Mouse (Mus musculus): Measurements from ENCODE around the gene Gh. TPM values are rescaled to one million over a fixed set of nuclear protein-coding genes. Genes with fewer than 3 reads are reported as not detected.
"Not testable (repeated sequence)": the region's sequence is repeated elsewhere in the genome, so short reads cannot be mapped to it uniquely, and the experiment has no call there.

Gene Gh
- not detected in 2 replicates for polyA plus RNA-seq (2012; ENCODE audit: insufficient read depth, insufficient read length, missing spikeins)

DNA sequence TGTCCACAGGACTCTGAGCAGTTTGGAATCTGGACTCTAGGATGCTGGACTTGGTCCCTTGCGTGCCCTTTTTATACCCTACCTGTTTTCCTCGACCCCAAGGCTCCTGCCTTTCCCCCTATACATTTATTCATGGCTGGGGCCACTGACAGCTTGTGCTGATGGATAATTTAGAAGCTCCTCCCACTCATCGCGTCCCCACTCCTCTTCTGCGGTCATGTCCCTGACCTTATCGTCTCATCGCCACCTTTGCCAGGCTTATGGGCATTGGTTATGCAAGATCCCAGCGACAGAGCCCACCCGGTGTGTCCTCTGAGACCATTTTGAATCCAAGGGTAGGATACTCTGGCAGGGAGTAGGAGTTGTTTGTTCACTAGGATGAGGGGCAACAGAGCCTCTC lies at the start of gene Gh:
Gene Gh, minus strand, starts transcription at position 101 of the 400 bp plus-strand sequence.
- Histone ChIP-seq H3K4me3 (ENCODE audit: insufficient read depth, low read length) (no peak within 1 kb of the TSS), H3K27ac (ENCODE audit: insufficient read depth, low read depth, low read length) (no peak within 1 kb of the TSS), H3K4me1 (ENCODE audit: control insufficient read depth, insufficient read depth, low read length) (peaks cover 18% of the 10 kb centered on the region)
- TF ChIP-seq CTCF (IDR thresholded peaks at IDR 0.05; ENCODE audit: low read depth, low read length) (no peak), POLR2A (IDR thresholded peaks at IDR 0.05; ENCODE audit: borderline replicate concordance, low read depth, low read length) (no peak)

DNA sequence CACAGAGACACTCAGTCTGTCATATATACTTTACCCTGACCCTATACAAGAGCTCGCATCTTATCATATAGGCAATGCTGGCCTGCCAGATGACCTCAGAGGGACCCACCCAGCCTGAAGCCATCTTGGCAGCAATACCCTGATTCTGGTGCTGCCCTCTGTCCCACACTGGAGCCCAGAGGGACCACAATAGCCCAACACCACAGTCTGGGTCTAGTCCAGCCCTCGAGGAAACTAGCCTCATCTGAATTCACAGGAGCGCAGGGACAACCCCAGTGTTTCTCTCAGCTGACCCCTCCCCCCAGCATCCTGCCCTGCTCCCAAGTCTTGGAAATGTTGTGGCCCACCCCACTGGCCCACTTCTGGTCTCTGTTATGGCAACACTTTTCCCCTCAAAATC lies 49.6 kb upstream of the Gh start:
- TF ChIP-seq CTCF (IDR thresholded peaks at IDR 0.05; ENCODE audit: low read depth, low read length) (no peak), POLR2A (IDR thresholded peaks at IDR 0.05; ENCODE audit: borderline replicate concordance, low read depth, low read length) (no peak)
- Histone ChIP-seq H3K4me1 (ENCODE audit: control insufficient read depth, insufficient read depth, low read length) (peaks cover 24% of the 10 kb centered on the region), H3K27ac (ENCODE audit: insufficient read depth, low read depth, low read length) (no peak overlapping the region), H3K4me3 (ENCODE audit: insufficient read depth, low read length) (no peak overlapping the region)

DNA sequence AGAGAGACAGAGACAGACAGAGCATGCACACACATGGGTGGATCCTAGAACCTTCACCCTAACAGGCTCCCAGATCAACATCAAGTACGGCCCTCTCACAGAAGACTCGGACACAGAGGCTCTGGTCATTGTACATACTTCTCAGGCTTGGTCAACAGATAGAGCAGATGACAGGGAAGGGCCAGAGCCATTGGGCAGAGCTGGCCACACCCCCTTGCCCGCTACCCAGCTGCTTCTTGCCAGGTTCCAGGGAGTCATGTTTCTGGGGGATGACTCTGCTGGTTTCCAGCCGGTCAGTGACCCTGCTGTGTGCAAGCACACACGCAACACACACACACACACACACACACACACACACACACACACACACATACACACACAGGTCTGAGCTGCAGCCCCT lies 49.2 kb upstream of the Gh start:
- no peak overlapping the region for H3K27ac ChIP-seq (ENCODE audit: insufficient read depth, low read depth, low read length)
- H3K4me3 ChIP-seq (ENCODE audit: insufficient read depth, low read length): no peak overlapping the region
- peaks cover 22% of the 10 kb centered on the region for H3K4me1 ChIP-seq (ENCODE audit: control insufficient read depth, insufficient read depth, low read length)
- no peak for TF ChIP-seq POLR2A (IDR thresholded peaks at IDR 0.05; ENCODE audit: borderline replicate concordance, low read depth, low read length)
- TF ChIP-seq CTCF (IDR thresholded peaks at IDR 0.05; ENCODE audit: low read depth, low read length): no peak

DNA sequence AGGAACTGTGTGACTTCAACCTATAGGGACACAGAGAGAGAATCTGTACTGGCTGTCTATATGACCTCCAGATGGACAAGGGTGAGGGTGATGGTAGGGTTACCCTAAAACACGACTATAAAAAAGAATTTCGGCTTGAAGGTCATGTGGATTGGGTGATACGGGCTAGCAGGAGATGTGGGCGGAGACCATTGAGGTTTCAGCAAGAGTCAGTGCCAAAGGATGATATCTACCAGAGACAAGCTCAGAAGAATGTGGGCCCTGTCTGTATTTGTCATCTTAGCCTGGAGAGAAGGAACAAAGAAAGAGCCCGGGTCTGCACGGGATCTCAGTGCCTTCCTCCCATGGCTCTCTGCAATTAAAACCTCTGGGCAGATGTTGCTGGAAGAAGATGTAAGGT lies 48.1 kb upstream of the Gh start:
- peaks cover 12% of the 10 kb centered on the region for H3K4me1 ChIP-seq (ENCODE audit: control insufficient read depth, insufficient read depth, low read length)
- no peak overlapping the region for H3K4me3 ChIP-seq (ENCODE audit: insufficient read depth, low read length)
- H3K27ac ChIP-seq (ENCODE audit: insufficient read depth, low read depth, low read length): no peak overlapping the region
- TF ChIP-seq POLR2A (IDR thresholded peaks at IDR 0.05; ENCODE audit: borderline replicate concordance, low read depth, low read length) (no peak), CTCF (IDR thresholded peaks at IDR 0.05; ENCODE audit: low read depth, low read length) (no peak)

DNA sequence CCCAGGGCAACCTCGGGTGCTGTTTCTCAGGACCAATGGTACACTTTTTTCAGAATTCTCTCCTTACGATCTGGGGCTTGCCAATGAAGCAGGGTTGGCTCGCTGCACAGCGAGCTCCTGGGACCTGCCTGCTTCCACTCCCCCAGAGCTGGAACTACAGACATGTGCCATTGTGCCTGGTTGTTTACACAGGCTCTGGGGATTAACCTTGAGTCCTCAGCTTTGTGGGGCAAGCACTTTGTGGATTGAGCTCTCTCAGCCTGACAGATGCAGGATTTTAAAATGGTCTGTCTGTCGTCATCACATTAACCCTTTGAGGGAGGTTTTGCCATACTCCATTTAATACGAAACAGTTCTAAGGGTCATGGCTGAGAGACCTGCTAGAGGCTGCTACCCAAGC lies 43.2 kb upstream of the Gh start:
- Histone ChIP-seq H3K27ac (ENCODE audit: insufficient read depth, low read depth, low read length) (no peak overlapping the region), H3K4me3 (ENCODE audit: insufficient read depth, low read length) (no peak overlapping the region), H3K4me1 (ENCODE audit: control insufficient read depth, insufficient read depth, low read length) (no peaks in the 10 kb centered on the region)
- no peak for TF ChIP-seq CTCF (IDR thresholded peaks at IDR 0.05; ENCODE audit: low read depth, low read length)
- no peak for TF ChIP-seq POLR2A (IDR thresholded peaks at IDR 0.05; ENCODE audit: borderline replicate concordance, low read depth, low read length)

DNA sequence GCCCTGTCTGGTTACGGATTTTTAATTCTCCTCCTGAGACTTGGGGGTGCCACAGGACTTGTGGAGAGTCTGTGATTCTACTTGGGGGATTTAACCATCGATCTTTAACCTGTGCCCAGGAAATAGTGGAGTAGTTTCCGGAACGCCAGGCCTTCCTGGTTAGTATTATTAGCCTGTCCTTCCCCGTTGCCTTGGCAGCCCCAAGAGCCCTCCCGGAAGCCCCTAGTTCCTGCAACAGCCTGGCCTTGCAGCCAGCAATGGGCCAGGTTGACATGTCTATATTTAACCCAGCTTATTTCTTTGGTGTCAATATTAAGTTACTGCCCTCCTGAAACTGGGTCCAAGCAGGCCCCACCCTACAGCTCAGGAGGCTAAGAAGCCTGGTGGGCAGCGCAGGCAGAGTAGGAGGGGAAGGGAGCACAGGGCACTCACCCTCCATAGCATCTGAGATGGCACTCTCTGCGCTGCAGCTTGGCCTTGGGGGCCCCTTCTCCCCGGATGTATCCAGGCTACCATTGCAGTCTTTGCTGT lies 39.4 kb upstream of the Gh start:
- no peaks in the 10 kb centered on the region for H3K4me1 ChIP-seq (ENCODE audit: control insufficient read depth, insufficient read depth, low read length)
- H3K4me3 ChIP-seq (ENCODE audit: insufficient read depth, low read length): no peak overlapping the region
- H3K27ac ChIP-seq (ENCODE audit: insufficient read depth, low read depth, low read length): no peak overlapping the region
- TF ChIP-seq CTCF (IDR thresholded peaks at IDR 0.05; ENCODE audit: low read depth, low read length) (no peak), POLR2A (IDR thresholded peaks at IDR 0.05; ENCODE audit: borderline replicate concordance, low read depth, low read length) (no peak)

DNA sequence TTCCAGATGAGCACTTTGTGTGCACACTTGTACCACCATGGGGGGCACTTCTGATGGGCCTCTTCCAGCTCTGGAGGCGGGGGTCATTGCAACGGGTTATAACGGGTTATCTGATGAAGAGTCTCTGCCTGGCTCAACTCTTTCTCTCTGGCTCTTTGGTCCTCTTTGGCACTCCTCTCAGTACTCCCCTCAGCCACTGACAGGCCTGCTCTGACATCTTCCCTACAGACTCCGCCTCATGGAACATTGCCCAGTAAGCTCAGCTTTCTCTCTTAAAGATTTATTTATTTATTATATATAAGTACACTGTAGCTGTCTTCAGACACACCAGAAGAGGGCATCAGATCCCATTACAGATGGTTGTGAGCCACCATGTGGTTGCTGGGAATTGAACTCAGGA lies 37.7 kb upstream of the Gh start:
- not testable (repeated sequence) for H3K4me3 ChIP-seq (ENCODE audit: insufficient read depth, low read length); H3K27ac ChIP-seq (ENCODE audit: insufficient read depth, low read depth, low read length); H3K4me1 ChIP-seq (ENCODE audit: control insufficient read depth, insufficient read depth, low read length)

DNA sequence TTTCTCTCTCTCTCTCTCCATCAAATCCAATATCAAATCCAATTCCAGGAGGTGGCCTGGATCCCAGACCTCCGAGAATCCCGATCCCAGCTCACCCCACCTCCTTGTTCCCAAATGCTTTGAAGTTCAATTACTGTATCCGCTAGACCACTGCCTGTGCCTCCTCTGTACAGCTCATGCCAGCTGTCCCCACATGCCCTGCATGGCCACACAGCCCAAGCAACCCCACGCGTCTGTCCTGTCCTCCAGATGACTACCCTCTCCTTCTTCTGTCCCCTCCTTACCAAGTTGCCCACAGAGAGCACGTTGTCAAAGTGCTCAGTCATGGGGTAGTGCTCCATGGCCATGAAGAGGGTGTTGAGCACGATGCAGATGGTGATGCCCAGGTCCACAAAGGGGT lies 37.2 kb upstream of the Gh start:
- Histone ChIP-seq H3K27ac (ENCODE audit: insufficient read depth, low read depth, low read length) (no peak overlapping the region), H3K4me3 (ENCODE audit: insufficient read depth, low read length) (no peak overlapping the region), H3K4me1 (ENCODE audit: control insufficient read depth, insufficient read depth, low read length) (no peaks in the 10 kb centered on the region)
- no peak for TF ChIP-seq POLR2A (IDR thresholded peaks at IDR 0.05; ENCODE audit: borderline replicate concordance, low read depth, low read length)
- TF ChIP-seq CTCF (IDR thresholded peaks at IDR 0.05; ENCODE audit: low read depth, low read length): no peak

DNA sequence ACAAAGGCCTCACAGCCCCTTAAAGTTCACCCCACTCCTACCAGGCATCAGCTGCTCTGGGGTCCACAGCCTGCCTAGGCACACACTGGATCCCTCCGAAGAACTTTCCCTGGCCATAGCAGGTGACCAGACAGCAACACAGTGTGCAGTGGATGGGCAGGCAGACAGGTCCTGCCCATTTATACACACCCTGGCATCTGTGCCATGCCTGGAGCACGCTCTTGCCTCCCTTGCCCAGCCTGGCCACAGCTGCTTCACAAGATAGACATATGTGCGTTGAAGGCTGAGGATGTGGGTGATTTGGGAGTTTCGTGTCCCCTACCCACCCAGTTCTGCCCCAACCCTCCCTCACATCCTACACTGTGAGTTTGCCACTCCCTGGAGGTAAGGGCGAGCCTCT lies 36.4 kb upstream of the Gh start:
- Histone ChIP-seq H3K27ac (ENCODE audit: insufficient read depth, low read depth, low read length) (no peak overlapping the region), H3K4me3 (ENCODE audit: insufficient read depth, low read length) (no peak overlapping the region), H3K4me1 (ENCODE audit: control insufficient read depth, insufficient read depth, low read length) (no peaks in the 10 kb centered on the region)
- TF ChIP-seq POLR2A (IDR thresholded peaks at IDR 0.05; ENCODE audit: borderline replicate concordance, low read depth, low read length) (no peak), CTCF (IDR thresholded peaks at IDR 0.05; ENCODE audit: low read depth, low read length) (no peak)

DNA sequence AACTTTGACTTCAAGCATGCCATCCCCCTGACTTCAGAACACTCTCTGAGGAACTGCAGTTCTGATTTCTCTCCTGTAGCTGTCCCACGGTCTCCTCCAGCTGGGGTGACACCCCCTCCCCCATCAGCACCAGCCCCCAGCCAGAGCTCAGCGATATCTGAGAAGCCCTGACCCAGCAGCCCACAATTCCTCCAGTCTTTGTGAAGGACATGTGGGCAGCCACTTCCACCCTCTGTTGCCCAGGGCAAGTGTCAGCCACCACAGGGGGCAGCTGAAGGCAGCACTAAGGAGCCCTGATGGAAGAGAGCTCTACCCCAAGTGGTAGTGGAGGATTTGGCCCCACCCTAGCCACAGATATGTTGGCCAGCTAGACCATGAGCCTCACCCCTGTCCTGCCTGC lies 32.4 kb upstream of the Gh start:
- H3K4me1 ChIP-seq (ENCODE audit: control insufficient read depth, insufficient read depth, low read length): peaks cover 6% of the 10 kb centered on the region
- no peak overlapping the region for H3K4me3 ChIP-seq (ENCODE audit: insufficient read depth, low read length)
- TF ChIP-seq CTCF (IDR thresholded peaks at IDR 0.05; ENCODE audit: low read depth, low read length) (no peak), POLR2A (IDR thresholded peaks at IDR 0.05; ENCODE audit: borderline replicate concordance, low read depth, low read length) (no peak)
- H3K27ac ChIP-seq (ENCODE audit: insufficient read depth, low read depth, low read length): no peak overlapping the region

DNA sequence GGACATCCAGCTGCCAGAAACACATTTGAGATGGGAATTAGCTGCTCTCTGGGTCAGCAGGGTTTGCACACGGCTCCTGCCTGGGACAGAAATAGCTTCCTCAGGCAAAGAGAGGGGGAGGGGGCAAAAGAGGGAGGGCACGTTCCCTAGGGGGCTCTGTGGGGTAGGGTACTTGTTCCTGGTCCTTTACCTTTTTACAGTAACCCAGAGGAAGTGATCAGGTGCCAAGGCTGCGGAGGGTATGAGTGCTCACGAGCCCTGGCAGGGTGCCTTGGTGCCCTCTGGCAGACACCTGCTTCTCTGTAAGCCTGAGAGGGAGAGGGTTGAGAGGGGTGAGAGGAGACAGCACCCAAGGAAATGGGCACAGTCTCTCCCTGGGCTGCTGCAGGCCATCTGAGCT lies 30.8 kb upstream of the Gh start:
- Histone ChIP-seq H3K4me3 (ENCODE audit: insufficient read depth, low read length) (no peak overlapping the region), H3K27ac (ENCODE audit: insufficient read depth, low read depth, low read length) (no peak overlapping the region), H3K4me1 (ENCODE audit: control insufficient read depth, insufficient read depth, low read length) (peaks cover 9% of the 10 kb centered on the region)
- TF ChIP-seq CTCF (IDR thresholded peaks at IDR 0.05; ENCODE audit: low read depth, low read length) (no peak), POLR2A (IDR thresholded peaks at IDR 0.05; ENCODE audit: borderline replicate concordance, low read depth, low read length) (no peak)

Measured in bone marrow macrophage, adult 2 months (primary cell).